23 mouse cellular contexts compared by ENCODE assay signal in the genomic region with DNA sequence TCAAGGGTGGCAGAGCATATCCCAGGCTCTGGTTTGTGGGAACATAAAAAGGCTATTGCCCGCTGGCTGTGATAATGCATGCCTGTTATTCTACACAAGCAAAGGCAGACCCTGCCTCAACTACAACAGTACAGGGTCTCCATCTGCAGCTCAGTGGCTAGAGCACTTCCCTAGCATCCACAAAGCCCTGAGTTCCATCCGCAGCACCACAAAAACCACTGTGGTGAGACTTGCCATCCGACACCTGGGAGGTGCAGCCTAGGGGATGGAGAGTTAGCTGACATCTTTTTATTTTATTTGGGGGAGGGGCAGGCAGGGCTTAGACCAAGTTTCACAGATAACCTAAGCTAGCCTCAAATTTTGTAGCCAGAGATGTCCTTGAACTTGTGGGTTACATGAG. TPM values are rescaled to one million over a fixed set of nuclear protein-coding genes. Genes with fewer than 3 reads are reported as not detected.
"Had no signal": no experiment of that assay in that cellular context is flagged by ENCODE, and none has a peak within 500 bp of the region (broad histone marks: within the 10 kb centered on the region; RNA-seq: fewer than 3 reads in every experiment).

No protein-coding gene starts in this region.

- DNase-seq: layer of hippocampus, adult 9-11 months; liver, embryonic 13.5 days; thymus, postnatal 25 days had no signal

- H3K4me1 ChIP-seq: limb, embryonic 13.5 days; neural tube, embryonic 12.5 days had no signal

- H3K9me3 ChIP-seq: limb, embryonic 10.5 days; limb, embryonic 13.5 days; liver, embryonic 13.5 days; midbrain, embryonic 12.5 days; neural tube, embryonic 12.5 days; neural tube, embryonic 15.5 days had no signal

- H3K27me3 ChIP-seq: limb, embryonic 13.5 days; midbrain, embryonic 12.5 days; neural tube, embryonic 12.5 days; neural tube, embryonic 15.5 days had no signal

- H3K36me3 ChIP-seq: limb, embryonic 10.5 days; limb, embryonic 13.5 days; liver, embryonic 13.5 days; midbrain, embryonic 12.5 days; neural tube, embryonic 12.5 days; neural tube, embryonic 15.5 days had no signal

- H3K4me3 ChIP-seq: layer of hippocampus, adult 2 months; limb, embryonic 10.5 days; limb, embryonic 13.5 days; liver, embryonic 13.5 days; midbrain, embryonic 12.5 days; neural tube, embryonic 12.5 days; neural tube, embryonic 15.5 days had no signal

- H3K9ac ChIP-seq: limb, embryonic 13.5 days; lung, embryonic 14.5 days; midbrain, embryonic 12.5 days; neural tube, embryonic 12.5 days; neural tube, embryonic 15.5 days had no signal

- H3K27ac ChIP-seq: layer of hippocampus, adult 2 months; limb, embryonic 10.5 days; limb, embryonic 13.5 days; liver, embryonic 13.5 days; macrophage; midbrain, embryonic 12.5 days; neural tube, embryonic 12.5 days; neural tube, embryonic 15.5 days had no signal

RNA-seq across cellular contexts. Expression of a gene that starts 15.2 kb away (rescaled TPM):
- total RNA-seq: megakaryocyte, adult 5-6 weeks had no signal
- polyA plus RNA-seq: macrophage had no signal

RNA-seq across cellular contexts. Expression of a gene that starts 53.5 kb away (rescaled TPM):
- polyA plus RNA-seq: macrophage had no signal

RNA-seq across cellular contexts. Expression of a gene that starts 56.9 kb away (rescaled TPM):
- total RNA-seq: layer of hippocampus, adult 2 months; layer of hippocampus, postnatal 25 days; left cerebral cortex, adult 18-20 months; left cerebral cortex, postnatal 25 days; megakaryocyte, adult 5-6 weeks had no signal
- polyA plus RNA-seq: kidney, embryonic 16.5 days; large intestine, adult 2 months; limb, embryonic 10.5 days; limb, embryonic 13.5 days; liver, embryonic 13.5 days; liver, embryonic 16.5 days; lung, embryonic 14.5 days; lung, postnatal 0 days; macrophage; midbrain, embryonic 12.5 days; midbrain, embryonic 16.5 days; neural tube, embryonic 12.5 days; neural tube, embryonic 15.5 days; small intestine, adult 2 months; spleen, adult 2 months; thymus, postnatal 0 days had no signal
